ENCODE assay signal across 8 mouse cellular contexts in the genomic region with DNA sequence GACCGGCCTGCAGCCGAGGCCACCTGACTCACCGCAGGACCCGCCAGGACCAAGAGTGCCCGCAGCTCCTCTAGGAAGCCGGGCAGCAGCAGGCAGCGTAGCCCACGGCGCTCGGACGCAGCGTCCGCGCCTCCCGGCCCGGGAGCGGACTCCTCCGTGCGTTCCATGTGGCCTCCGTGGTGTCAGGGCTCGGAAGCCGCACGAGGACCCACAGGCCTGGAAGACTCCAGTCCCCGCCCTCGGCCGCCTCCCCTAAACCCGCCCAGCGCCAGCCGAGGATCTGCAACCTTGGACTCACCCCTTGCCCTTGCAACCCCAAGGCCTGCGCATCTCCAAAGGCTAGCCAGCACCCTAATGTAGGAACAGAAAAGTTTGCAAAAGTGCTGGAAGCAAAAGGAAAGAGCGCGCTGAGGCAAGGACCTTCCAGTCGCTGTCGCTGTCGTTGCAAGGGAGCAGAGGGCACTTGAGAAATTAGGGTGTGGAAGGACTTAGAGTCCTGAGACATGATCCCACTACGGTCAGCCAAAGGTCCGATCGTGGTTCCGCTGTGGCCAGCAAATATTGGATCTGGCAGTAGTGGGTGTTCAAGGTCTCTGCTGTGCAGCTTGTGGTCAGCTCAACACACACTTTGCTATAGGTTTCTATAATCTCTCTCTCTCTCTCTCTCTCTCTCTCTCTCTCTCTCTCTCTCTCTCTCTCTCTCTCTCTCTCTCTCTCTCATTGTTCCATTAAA. TPM values are rescaled to one million over a fixed set of nuclear protein-coding genes. Genes with fewer than 3 reads are reported as not detected.
A peak's percentile ranks its signal among the peaks of the same experiment; 100 is the strongest.
DNase-seq lines count a peak whose midpoint lies in the region; ATAC-seq lines count a peak whose summit lies in the region.

A gene (minus strand): TSS at position 465 of the 733 bp plus-strand sequence.

- no peak within 1 kb of the TSS for H3K27ac ChIP-seq in embryonic facial prominence, embryonic 12.5 days
- H3K27ac ChIP-seq in heart, embryonic 16.5 days (ENCODE audit: low read length): no peak within 1 kb of the TSS; the same call in 1 of the 2 replicates

- H3K27me3 ChIP-seq in embryonic facial prominence, embryonic 12.5 days: peaks cover 43% of the 10 kb centered on the region
- peaks cover 17% of the 10 kb centered on the region for H3K27me3 ChIP-seq in heart, embryonic 16.5 days (ENCODE audit: control insufficient read depth, insufficient read depth, low read length)

- no peaks in the 10 kb centered on the region for H3K9me3 ChIP-seq in embryonic facial prominence, embryonic 12.5 days
- H3K9me3 ChIP-seq in heart, embryonic 16.5 days (replicated peaks; ENCODE audit: control insufficient read depth, low read length): no peaks in the 10 kb centered on the region

- 13% methylated on average over 39 of the region's 39 CpGs for WGBS in embryonic facial prominence, embryonic 12.5 days
- WGBS in heart, embryonic 16.5 days: 13% methylated on average over 39 of the region's 39 CpGs

- H3K4me3 ChIP-seq in embryonic facial prominence, embryonic 12.5 days: peak within 1 kb of the TSS; percentile 28
- H3K4me3 ChIP-seq in heart, embryonic 16.5 days (ENCODE audit: low read length): peak within 1 kb of the TSS; percentile 50

- ATAC-seq in embryonic facial prominence, embryonic 12.5 days (ENCODE audit: insufficient number of reproducible peaks, insufficient read depth, low FRiP score, low TSS enrichment): no peak
- ATAC-seq in heart, embryonic 16.5 days (replicated peaks; ENCODE audit: extremely low read depth, insufficient read depth, low FRiP score): peak; percentile 74

- no peaks in the 10 kb centered on the region for H3K36me3 ChIP-seq in embryonic facial prominence, embryonic 12.5 days
- H3K36me3 ChIP-seq in heart, embryonic 16.5 days (ENCODE audit: control insufficient read depth, insufficient read depth): no peaks in the 10 kb centered on the region

- peak within 1 kb of the TSS; percentile 52 for H3K4me2 ChIP-seq in embryonic facial prominence, embryonic 12.5 days (replicated peaks)
- H3K4me2 ChIP-seq in heart, embryonic 16.5 days (ENCODE audit: low read depth, low read length): peak within 1 kb of the TSS; percentile 79

- H3K9ac ChIP-seq in embryonic facial prominence, embryonic 12.5 days: peak within 1 kb of the TSS; percentile 28; the same call in 1 of the 2 replicates
- H3K9ac ChIP-seq in heart, embryonic 16.5 days (ENCODE audit: low read length): peak within 1 kb of the TSS; percentile 76

- no peaks in the 10 kb centered on the region; the same call in 1 of the 2 replicates for H3K4me1 ChIP-seq in embryonic facial prominence, embryonic 12.5 days
- H3K4me1 ChIP-seq in heart, embryonic 16.5 days (ENCODE audit: control insufficient read depth, insufficient read depth, low read length): peaks cover 11% of the 10 kb centered on the region

- peak; percentile 65 for DNase-seq in R1 (ENCODE audit: low read depth, low spot score)
- peak; percentile 83 for DNase-seq in kidney, postnatal 14 days
- peak; percentile 23 for DNase-seq in mesoderm, embryonic 11.5 days (ENCODE audit: low read depth, low spot score)
- no peak for DNase-seq in B cell, adult 2 months
- DNase-seq in thymus, postnatal 36 days: no peak
- no peak for DNase-seq in right cerebral cortex, postnatal 10 days (ENCODE audit: low spot score in 2 of 2)

RNA-seq across cellular contexts. Expression of the gene that starts here (rescaled TPM):
- 0.10 and 0.23 TPM in 2 replicates for polyA plus RNA-seq in embryonic facial prominence, embryonic 12.5 days (2016; fragmentation: Nextera tagmentation; extraction: Ambion mirVana)
- 25.0 and 26.8 TPM in 2 replicates for polyA plus RNA-seq in heart, embryonic 16.5 days (2015; fragmentation: Nextera tagmentation; extraction: Ambion mirVana)

Comparison
In these comparisons a context has a peak if more than half of its experiments do, and no peak if none do; other contexts are left out.
1. RNA of the gene that starts here (polyA plus RNA-seq): 25.0 to 26.8 TPM in heart, embryonic 16.5 days; 0.10 to 0.23 TPM in embryonic facial prominence, embryonic 12.5 days; every median in the first group is over 10 times any median in the second.
2. DNase-seq: peak in R1 (single experiment), kidney, postnatal 14 days (single experiment) and mesoderm, embryonic 11.5 days (single experiment); none in B cell, adult 2 months (0 of 2), thymus, postnatal 36 days (0 of 2) and right cerebral cortex, postnatal 10 days (0 of 2).